Mouse (Mus musculus) heart, adult 8-10 months (tissue): Measurements from ENCODE around the gene Gng2. TPM values are rescaled to one million over a fixed set of nuclear protein-coding genes. Genes with fewer than 3 reads are reported as not detected.

ENCODE experiments used
- DNase-seq: peaks from one replicate; pipeline ENCODE4 v3.0.0; 2022; ENCODE audit warnings: low spot score
- total RNA-seq, 4 experiments: library from RNA; stranded (reverse); gene quantifications; 2 replicates each; pipeline ENCODE4 v1.2.4; 2022

Gene Gng2
- 10 to 100 TPM in 2 of 4 experiments, 1 to 10 TPM in 2; 9.1 to 14.0 (median 11.4) TPM for total RNA-seq

GRCm38 (mm10) chr14:19977271-19978024, at the start of gene Gng2:
TSS of gene Gng2 (minus strand) at chr14:19977627.
- no peak for DNase-seq

DNA sequence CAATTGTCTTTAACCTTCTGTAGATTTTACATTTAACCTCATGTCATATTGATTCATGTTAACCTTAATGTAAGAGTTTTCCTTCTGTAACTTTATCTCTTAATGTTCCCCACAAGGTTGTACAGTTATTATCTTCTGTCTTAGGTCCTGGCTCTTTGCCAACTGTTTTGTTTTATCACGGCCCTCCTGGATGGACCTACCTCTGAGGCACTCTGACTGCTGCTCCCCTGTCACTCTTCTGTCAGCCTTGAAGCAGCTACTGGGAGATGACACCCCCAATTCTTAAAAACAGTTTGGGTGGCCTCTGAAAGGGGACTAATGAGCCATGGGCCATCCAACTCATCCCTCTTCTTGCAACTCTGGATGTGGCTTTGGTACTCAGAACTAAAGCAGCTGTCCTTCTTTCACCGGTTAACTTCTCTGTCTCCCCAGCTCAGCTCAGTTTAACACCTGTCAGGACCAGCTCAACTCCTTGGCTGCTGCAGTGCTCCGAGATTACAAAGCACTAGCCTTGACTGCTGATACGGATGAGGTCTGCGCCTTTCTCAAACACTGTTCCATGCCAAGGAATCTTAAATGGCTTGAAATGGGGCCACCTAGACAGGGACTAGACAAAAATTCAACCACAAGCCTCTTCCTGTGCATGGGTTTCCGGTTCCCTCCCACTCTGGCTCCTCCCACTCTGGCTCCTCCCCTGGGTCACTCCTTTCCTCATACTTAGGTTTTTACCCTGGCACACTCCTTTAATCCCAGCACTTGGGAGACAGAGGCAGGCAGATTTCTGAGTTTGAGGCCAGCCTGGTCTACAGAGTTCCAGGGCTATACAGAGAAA, 47.7 kb upstream of the Gng2 start:
- DNase-seq = no peak

DNA sequence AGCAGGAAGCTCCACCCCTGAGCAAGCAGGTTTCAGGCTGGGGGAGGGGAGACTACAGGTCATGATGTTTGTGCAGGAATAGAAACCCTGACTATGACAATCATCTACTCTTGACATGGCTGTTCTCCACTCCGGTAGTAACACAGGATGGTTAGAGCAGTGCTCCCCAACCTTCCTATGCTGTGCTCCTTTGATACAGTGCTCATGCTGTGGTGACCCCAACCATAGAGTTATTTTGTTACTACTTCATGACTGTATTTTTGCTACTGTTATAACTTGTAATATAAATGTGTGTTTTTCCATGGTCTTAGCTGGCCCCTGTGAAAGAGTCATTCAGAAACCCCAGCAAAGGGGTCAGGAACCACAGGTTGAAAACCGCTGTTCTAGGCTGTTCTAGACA, 46.5 kb upstream of the Gng2 start:
- DNase-seq = no peak

GRCm38 (mm10) chr14:20019486-20019885, 42.1 kb upstream of the Gng2 start:
- DNase-seq = no peak

DNA sequence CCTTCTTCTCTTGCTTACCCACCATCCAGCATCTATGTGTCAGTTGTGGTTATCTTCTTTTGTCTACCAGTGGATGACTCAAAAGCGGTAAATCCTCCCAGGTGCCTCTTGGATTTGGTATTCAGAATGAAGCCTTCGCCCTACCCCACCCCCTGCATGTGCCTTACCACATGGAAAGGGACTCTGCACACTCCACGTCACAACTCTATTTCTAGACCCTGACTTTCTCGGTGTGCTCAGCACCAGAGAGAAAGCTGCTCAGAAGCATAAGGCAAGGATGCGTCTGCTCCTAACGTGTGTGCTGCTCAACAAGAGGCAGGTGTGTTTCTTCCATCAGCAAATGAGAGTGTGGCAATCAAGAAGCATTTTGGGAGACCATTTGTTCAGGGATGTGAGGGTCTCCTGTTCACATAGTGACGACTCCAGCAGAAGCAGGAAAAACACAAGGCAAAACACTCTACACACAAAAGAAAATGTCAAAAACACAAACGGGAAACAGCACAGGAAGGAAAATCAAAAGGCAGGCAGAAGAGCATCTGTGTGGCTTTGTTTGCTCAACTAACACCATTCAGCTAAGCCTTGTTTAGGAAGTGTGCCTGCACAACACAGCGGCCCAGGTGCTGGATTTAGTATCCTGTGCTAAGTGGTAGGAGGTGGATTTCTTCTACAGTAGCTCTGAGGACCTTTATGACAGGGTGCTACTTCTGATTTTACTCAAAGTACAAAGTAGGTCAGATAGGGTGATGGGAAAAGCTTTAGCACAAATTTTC, 35.3 kb upstream of the Gng2 start:
- DNase-seq = no peak

GRCm38 (mm10) chr14:20007446-20007845, 30.0 kb upstream of the Gng2 start:
- no peak for DNase-seq

DNA sequence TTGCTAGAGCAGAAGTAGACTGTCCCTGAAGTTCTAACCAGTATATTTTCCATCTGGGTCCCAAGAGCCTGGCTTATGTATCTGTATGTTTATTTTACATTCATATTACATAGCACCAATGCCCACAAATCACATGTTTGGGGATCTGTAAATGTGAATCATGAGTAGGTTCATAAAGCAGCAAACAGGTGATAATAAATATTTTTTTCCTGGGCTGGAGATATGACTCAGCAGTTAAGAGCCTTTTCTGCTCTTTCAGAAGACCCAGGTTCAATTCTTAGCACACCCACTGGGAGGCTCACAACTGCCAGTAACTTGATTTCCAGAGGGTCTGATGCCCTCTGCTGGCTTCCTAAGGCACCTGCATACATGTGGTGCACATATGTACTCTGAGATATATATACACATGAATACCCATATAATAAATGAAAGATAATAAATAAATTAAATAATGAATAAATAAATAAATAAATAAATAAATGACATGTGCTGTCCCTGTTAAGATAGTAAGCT, 27.4 kb upstream of the Gng2 start:
- no peak for DNase-seq

GRCm38 (mm10) chr14:19996853-19997252, 19.4 kb upstream of the Gng2 start:
- no peak for DNase-seq

DNA sequence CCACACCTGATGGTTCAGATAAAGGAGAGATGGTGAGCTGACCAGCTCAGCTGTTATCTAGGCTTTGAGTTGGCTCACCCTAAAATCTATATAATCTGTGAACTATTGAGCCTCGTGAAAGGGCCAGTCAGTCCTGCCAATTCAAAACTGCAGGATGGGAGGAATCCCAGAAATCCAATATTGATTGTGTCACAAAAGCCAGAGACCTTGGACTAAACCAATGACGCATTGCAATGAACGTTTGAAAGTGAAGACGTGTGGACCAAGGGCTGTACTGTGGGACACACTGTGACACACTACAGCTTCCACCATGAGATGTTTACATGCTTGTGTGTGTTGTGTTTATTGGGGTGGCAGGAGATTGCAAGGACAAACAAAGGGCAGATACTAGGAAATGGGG, 18.5 kb upstream of the Gng2 start:
- DNase-seq = no peak

DNA sequence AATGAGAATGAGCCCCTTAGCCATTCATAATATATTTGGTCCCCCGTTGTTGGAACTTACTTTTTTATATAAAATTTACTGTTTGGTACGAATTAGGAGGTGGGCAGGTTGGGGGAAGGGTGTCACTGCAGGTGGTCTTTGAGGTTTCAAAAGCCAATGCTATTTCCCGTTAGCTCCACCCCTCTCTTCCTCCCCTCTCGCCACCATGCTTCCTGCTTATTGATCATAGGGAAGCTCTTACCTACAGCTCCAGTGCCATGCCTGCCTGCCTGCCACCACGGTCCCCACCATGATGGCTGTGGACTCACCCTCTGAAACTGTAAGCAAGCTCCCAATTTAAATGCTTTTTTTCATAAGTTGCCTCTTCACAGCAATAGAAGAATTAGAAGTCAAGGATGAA, 16.6 kb upstream of the Gng2 start:
- DNase-seq = no peak

DNA sequence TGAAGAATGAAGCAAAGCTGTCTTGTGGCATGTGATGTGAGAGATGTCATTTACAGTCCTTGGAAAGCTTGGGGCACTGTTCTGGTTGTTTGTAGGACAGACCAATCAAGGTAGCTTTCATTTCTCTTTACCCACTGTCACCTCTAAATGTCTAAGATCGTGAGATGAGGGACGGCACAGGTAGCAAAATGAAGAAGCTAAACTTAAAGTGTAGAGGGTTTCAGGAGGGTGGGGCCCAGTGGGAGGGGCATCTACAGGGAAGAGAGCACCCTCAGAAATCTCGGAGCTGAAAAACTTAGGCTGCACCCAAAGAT, 16.1 kb upstream of the Gng2 start:
- no peak for DNase-seq

DNA sequence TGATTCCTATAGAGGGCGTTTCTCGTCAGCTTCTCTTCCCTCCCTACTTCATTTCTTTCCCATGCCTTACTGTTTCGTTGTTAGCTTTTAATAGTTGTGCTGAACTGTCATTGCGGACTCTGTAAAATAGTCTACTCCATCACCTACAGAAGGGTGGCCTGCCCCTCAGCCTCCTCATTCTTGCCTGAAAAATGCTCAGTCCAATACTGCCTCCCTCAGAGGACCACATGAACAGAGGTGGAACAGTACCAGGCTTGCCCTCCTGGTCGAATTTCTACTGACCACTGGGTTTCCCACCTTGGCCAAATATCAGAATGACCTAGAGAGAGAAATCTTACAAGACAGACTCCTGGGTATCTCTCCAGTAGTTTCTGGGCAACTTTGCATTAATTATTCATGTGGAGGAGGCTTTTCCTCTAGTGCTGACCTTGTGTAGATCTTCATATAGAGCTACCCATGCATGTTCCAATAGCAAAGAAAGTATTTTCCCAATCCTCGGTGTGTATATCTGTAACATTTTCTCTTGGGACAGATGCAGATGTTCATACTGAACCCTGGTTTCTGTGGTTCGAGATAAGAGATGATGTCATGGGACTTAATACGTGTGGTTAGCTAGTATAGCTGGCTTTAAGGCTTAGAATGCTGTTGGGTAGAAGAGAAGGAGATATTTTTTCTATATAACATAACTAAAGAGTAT, 15.6 kb upstream of the Gng2 start:
- no peak for DNase-seq

- DNase-seq = no peak
These were observed 14.4 kb upstream of the Gng2 start for GRCm38 (mm10) chr14:19991861-19992260.

GRCm38 (mm10) chr14:19990436-19990993, 13.1 kb upstream of the Gng2 start:
- DNase-seq = no peak

- no peak for DNase-seq
These were observed 11.0 kb upstream of the Gng2 start for GRCm38 (mm10) chr14:19988410-19988809.

GRCm38 (mm10) chr14:19987358-19987834, 10.0 kb upstream of the Gng2 start:
- no peak for DNase-seq

DNA sequence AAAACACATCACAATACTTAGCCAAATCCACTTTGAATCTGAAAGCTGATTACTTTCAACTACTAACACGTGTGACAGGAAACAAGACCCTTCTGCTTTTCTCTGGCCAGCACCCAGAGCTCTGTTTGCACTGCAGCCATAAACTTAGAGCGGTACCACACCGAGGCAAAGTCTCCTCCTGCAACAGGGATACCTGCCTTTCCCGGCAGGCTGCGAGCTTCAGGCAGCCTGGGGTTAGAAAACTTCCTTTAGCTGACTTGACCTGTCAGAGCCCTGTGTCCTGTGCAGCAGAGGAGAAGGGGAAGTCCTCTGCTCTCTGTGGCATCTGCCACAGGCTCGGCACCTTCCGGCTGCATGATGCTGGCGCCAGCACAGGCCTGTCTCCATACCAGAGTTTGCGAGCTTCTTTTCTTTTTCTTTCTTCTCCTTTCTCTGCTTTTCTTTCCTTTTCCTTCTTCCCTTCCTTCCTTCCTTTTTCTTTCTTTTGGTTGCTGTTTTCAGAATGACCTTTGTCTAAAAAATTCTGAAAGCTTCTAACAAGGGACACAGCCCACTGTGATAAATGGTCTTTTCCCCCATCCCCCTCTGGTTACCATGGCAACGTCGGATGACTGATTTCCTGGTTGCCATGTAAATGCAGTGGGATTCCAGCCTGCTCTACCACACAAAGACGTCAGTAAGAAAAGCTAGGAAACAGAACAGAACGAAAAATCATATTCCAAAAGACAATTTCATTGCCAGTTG, 9.4 kb upstream of the Gng2 start:
- peak; percentile 65 for DNase-seq

GRCm38 (mm10) chr14:19985912-19986613, 8.6 kb upstream of the Gng2 start:
- DNase-seq = peak; percentile 26

DNA sequence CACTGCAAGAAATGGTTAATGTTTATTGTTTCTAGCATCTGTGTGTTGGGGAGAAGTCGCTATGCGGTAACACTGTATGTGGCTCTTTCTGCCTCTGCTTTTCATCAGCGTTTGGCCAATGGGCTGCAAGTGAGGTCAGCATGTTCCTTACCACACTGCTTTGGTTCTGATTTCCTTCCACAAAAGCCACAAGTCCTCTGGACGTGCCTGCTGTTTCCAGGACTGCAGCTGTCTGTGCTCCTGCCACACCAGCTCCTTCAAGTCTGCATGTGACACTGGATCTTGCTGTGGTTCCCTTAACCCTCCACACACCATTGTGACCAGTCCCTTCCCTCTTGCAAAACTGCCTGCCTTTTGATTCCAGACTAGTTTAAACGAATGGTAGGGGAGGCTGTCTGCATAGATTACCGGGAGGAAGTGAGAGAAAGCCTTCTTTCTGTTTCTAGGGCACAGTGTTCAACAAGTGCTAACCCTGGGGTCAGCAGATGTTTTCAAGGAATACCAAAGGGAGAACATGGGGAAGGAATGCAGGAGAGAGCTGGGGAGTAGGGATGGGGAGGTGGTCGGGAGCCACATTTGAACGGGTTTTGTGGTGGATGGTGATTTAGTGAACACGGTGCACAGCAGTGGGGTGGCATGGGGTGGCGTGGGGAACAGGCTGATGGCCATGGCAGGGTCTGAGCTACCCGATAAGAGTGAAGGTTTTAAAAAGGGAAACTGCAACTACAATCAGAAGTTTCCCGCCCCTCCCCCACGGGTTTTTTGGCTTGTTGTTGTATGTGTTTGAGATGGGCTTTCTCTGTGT, 7.9 kb upstream of the Gng2 start:
- peak; percentile 75 for DNase-seq
